In the genomic region with DNA sequence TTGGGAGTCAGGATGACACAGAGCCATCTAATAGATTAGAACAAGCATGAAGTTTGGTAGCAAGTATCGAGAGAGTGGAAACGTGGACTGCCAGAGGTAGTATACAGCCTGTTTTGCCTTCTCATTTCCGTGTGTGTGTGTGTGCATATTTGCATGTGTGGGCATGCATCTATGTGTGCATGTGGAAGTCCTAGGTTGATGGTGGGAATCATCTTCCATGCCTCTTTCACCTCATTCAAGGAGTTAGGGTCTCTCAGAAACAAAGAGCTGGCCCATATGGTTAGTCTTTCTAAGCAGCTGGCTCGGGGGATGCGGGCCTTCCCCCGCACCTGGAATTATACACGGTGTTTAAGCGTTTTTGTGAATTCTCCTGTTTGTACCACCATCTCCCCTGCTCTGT, we compare ENCODE assay signal across 8 mouse cellular contexts. TPM values are rescaled to one million over a fixed set of nuclear protein-coding genes. Genes with fewer than 3 reads are reported as not detected.
A peak's percentile ranks its signal among the peaks of the same experiment; 100 is the strongest.
DNase-seq lines count a peak whose midpoint lies in the region; ATAC-seq and TF ChIP-seq lines count a peak whose summit lies in the region.

No protein-coding gene starts in this region.

- H3K4me2 ChIP-seq in heart, embryonic 14.5 days (ENCODE audit: low read length): peak overlapping the region; percentile 58; the same call in 1 of the 2 replicates
- no peak overlapping the region for H3K4me2 ChIP-seq in heart, postnatal 0 days (ENCODE audit: low read depth, low read length)

- H3K4me1 ChIP-seq in heart, embryonic 14.5 days (ENCODE audit: control insufficient read depth in 2 of 2, insufficient read depth in 2 of 2, low read length in 2 of 2): peaks cover 4 to 12% of the 10 kb centered on the region in 2 experiments
- no peaks in the 10 kb centered on the region for H3K4me1 ChIP-seq in ES-Bruce4 (ENCODE audit: control insufficient read depth, insufficient read depth, low read length)
- H3K4me1 ChIP-seq in heart, postnatal 0 days (ENCODE audit: control insufficient read depth, insufficient read depth): peaks cover 20% of the 10 kb centered on the region; the same call in 1 of the 2 replicates
- H3K4me1 ChIP-seq in midbrain, embryonic 10.5 days: peaks cover 36% of the 10 kb centered on the region

- peaks cover 26% of the 10 kb centered on the region for H3K36me3 ChIP-seq in heart, embryonic 14.5 days (ENCODE audit: control insufficient read depth, insufficient read depth, low read length)
- peaks cover 12% of the 10 kb centered on the region for H3K36me3 ChIP-seq in ES-Bruce4 (ENCODE audit: control insufficient read depth, insufficient read depth, low read length, poor library complexity, severe bottlenecking)
- peaks cover 22% of the 10 kb centered on the region for H3K36me3 ChIP-seq in heart, postnatal 0 days (replicated peaks; ENCODE audit: control insufficient read depth, insufficient read depth, low read length)
- peaks cover 28% of the 10 kb centered on the region for H3K36me3 ChIP-seq in midbrain, embryonic 10.5 days

- H3K9me3 ChIP-seq in heart, embryonic 14.5 days (ENCODE audit: control insufficient read depth, low read length): no peaks in the 10 kb centered on the region
- no peaks in the 10 kb centered on the region; the same call in 1 of the 2 replicates for H3K9me3 ChIP-seq in ES-Bruce4 (replicated peaks; ENCODE audit: control insufficient read depth, insufficient read depth, low read length, poor library complexity, severe bottlenecking)
- H3K9me3 ChIP-seq in heart, postnatal 0 days (replicated peaks; ENCODE audit: control insufficient read depth, low read length): no peaks in the 10 kb centered on the region
- no peaks in the 10 kb centered on the region for H3K9me3 ChIP-seq in midbrain, embryonic 10.5 days (replicated peaks)

- no peak overlapping the region for H3K9ac ChIP-seq in heart, embryonic 14.5 days (ENCODE audit: low read length)
- H3K9ac ChIP-seq in ES-Bruce4 (ENCODE audit: low read depth, poor library complexity, severe bottlenecking): peak overlapping the region; percentile 88; the same call in 1 of the 2 replicates
- no peak overlapping the region for H3K9ac ChIP-seq in heart, postnatal 0 days (replicated peaks; ENCODE audit: low read depth, low read length)

- DNase-seq in heart, postnatal 14 days: no peak
- DNase-seq in heart, postnatal 0 days (ENCODE audit: low spot score): no peak
- DNase-seq in midbrain, embryonic 10.5 days (ENCODE audit: low spot score): no peak
- no peak for DNase-seq in frontal cortex, postnatal 10 days (ENCODE audit: low spot score in 2 of 2)
- DNase-seq in left cerebral cortex, postnatal 25 days (ENCODE audit: low spot score in 2 of 2): no peak
- no peak for DNase-seq in kidney, postnatal 4 days

- no peak overlapping the region for H3K27ac ChIP-seq in heart, embryonic 14.5 days (replicated peaks in 1 of 2; ENCODE audit: control insufficient read depth in 1 of 2, insufficient read depth in 1 of 2, low read depth in 2 of 2, low read length in 2 of 2)
- no peak overlapping the region for H3K27ac ChIP-seq in ES-Bruce4 (ENCODE audit: insufficient read depth, low read length)
- no peak overlapping the region for H3K27ac ChIP-seq in heart, postnatal 0 days (ENCODE audit: low read depth)
- H3K27ac ChIP-seq in midbrain, embryonic 10.5 days (replicated peaks): peak overlapping the region; percentile 97; the same call in 1 of the 2 replicates

- no peak for TF ChIP-seq CTCF in ES-Bruce4 (IDR thresholded peaks at IDR 0.05; ENCODE audit: low read depth, low read length)
- TF ChIP-seq CTCF in heart, postnatal 0 days (IDR thresholded peaks at IDR 0.05; ENCODE audit: low read depth): no peak

- H3K27me3 ChIP-seq in heart, embryonic 14.5 days (ENCODE audit: control insufficient read depth, insufficient read depth, low read length): no peaks in the 10 kb centered on the region
- no peaks in the 10 kb centered on the region for H3K27me3 ChIP-seq in ES-Bruce4 (ENCODE audit: control insufficient read depth, insufficient read depth, low read length, poor library complexity, severe bottlenecking)
- H3K27me3 ChIP-seq in heart, postnatal 0 days (ENCODE audit: control insufficient read depth, insufficient read depth, low read length): no peaks in the 10 kb centered on the region
- no peaks in the 10 kb centered on the region for H3K27me3 ChIP-seq in midbrain, embryonic 10.5 days (ENCODE audit: low read depth, poor library complexity, severe bottlenecking)

- H3K4me3 ChIP-seq in heart, embryonic 14.5 days (ENCODE audit: control insufficient read depth in 1 of 2, insufficient read depth in 1 of 2, low read depth in 1 of 2, low read length in 2 of 2): no peak overlapping the region
- peak overlapping the region; percentile 46 for H3K4me3 ChIP-seq in ES-Bruce4 (ENCODE audit: low read depth, low read length)
- H3K4me3 ChIP-seq in heart, postnatal 0 days (ENCODE audit: low read depth, low read length): peak overlapping the region; percentile 85; the same call in 1 of the 2 replicates
- H3K4me3 ChIP-seq in midbrain, embryonic 10.5 days: peak overlapping the region; percentile 95

- intact Hi-C loops in heart, postnatal 14 days (cut with DNase I): no loop called here
- intact Hi-C loops in left cerebral cortex, postnatal 25 days (cut with DNase I): no loop called here

- WGBS in heart, embryonic 14.5 days: 91% methylated on average over 8 of the region's 8 CpGs
- 93% methylated on average over 8 of the region's 8 CpGs for WGBS in heart, postnatal 0 days
- 94% methylated on average over 8 of the region's 8 CpGs for WGBS in midbrain, embryonic 10.5 days

- TF ChIP-seq POLR2A in ES-Bruce4 (IDR thresholded peaks at IDR 0.05; ENCODE audit: insufficient read depth, low read length): no peak

- ATAC-seq in heart, embryonic 14.5 days (ENCODE audit: insufficient number of reproducible peaks, insufficient read depth, low FRiP score, low read depth): no peak
- ATAC-seq in heart, postnatal 0 days (ENCODE audit: insufficient read depth, low read depth): no peak

- TF ChIP-seq EP300 in ES-Bruce4 (IDR thresholded peaks at IDR 0.05; ENCODE audit: insufficient read depth, low read depth, low read length): no peak
- TF ChIP-seq EP300 in heart, postnatal 0 days (IDR thresholded peaks at IDR 0.05; ENCODE audit: low read depth): no peak

RNA-seq across cellular contexts. Expression of a gene that starts 0.7 kb away (rescaled TPM):
- 43.9 and 46.6 TPM in 2 replicates for polyA plus RNA-seq in heart, embryonic 14.5 days (2014; fragmentation: Nextera tagmentation; extraction: Ambion mirVana)
- 10 to 100 TPM; 68.3 to 69.7 TPM for total RNA-seq in heart, postnatal 14 days (2021)
- polyA plus RNA-seq in ES-Bruce4 (2011; ENCODE audit: insufficient read depth, insufficient read length, low read depth, missing spikeins): 55.5 and 57.9 TPM in 2 replicates
- 93.3 and 102 TPM in 2 replicates for total RNA-seq in heart, postnatal 0 days (2014; rRNA removed; ENCODE audit: low replicate concordance)
- polyA plus RNA-seq in heart, postnatal 0 days (2015; fragmentation: Nextera tagmentation; extraction: Ambion mirVana): 36.2 and 38.9 TPM in 2 replicates
- polyA plus RNA-seq in midbrain, embryonic 10.5 days (2016; fragmentation: Nextera tagmentation; extraction: Ambion mirVana): 25.0 and 25.7 TPM in 2 replicates
- total RNA-seq in left cerebral cortex, postnatal 25 days (2021): 10 to 100 TPM; 29.8 to 31.4 TPM

RNA-seq across cellular contexts. Expression of a gene that starts 2.1 kb away (rescaled TPM):
- 24.1 and 25.4 TPM in 2 replicates for polyA plus RNA-seq in heart, embryonic 14.5 days (2014; fragmentation: Nextera tagmentation; extraction: Ambion mirVana)
- 10 to 100 TPM; 25.4 to 28.9 TPM for total RNA-seq in heart, postnatal 14 days (2021)
- polyA plus RNA-seq in ES-Bruce4 (2011; ENCODE audit: insufficient read depth, insufficient read length, low read depth, missing spikeins): 54.0 and 56.7 TPM in 2 replicates
- 24.6 and 59.1 TPM in 2 replicates for total RNA-seq in heart, postnatal 0 days (2014; rRNA removed; ENCODE audit: low replicate concordance)
- 33.7 and 34.3 TPM in 2 replicates for polyA plus RNA-seq in heart, postnatal 0 days (2015; fragmentation: Nextera tagmentation; extraction: Ambion mirVana)
- polyA plus RNA-seq in midbrain, embryonic 10.5 days (2016; fragmentation: Nextera tagmentation; extraction: Ambion mirVana): 30.7 and 31.8 TPM in 2 replicates
- 10 to 100 TPM; 70.3 to 76.6 TPM for total RNA-seq in left cerebral cortex, postnatal 25 days (2021)

RNA-seq across cellular contexts. Expression of a gene that starts 33.0 kb away (rescaled TPM):
- 103 TPM in 2 replicates for polyA plus RNA-seq in heart, embryonic 14.5 days (2014; fragmentation: Nextera tagmentation; extraction: Ambion mirVana)
- 10 to 100 TPM; 67.6 to 69.2 TPM for total RNA-seq in heart, postnatal 14 days (2021)
- polyA plus RNA-seq in ES-Bruce4 (2011; ENCODE audit: insufficient read depth, insufficient read length, low read depth, missing spikeins): 179 and 189 TPM in 2 replicates
- 39.8 and 45.6 TPM in 2 replicates for total RNA-seq in heart, postnatal 0 days (2014; rRNA removed; ENCODE audit: low replicate concordance)
- 73.0 and 75.8 TPM in 2 replicates for polyA plus RNA-seq in heart, postnatal 0 days (2015; fragmentation: Nextera tagmentation; extraction: Ambion mirVana)
- 152 and 157 TPM in 2 replicates for polyA plus RNA-seq in midbrain, embryonic 10.5 days (2016; fragmentation: Nextera tagmentation; extraction: Ambion mirVana)
- 10 to 100 TPM; 68.5 to 69.0 TPM for total RNA-seq in left cerebral cortex, postnatal 25 days (2021)

Comparison
In these comparisons a context has a peak if more than half of its experiments do, and no peak if none do; other contexts are left out.
1. H3K4me3 ChIP-seq: peak in ES-Bruce4 (single experiment), heart, postnatal 0 days (single experiment) and midbrain, embryonic 10.5 days (single experiment); none in heart, embryonic 14.5 days (0 of 2).